Mouse (Mus musculus): ENCODE measurements at regions not wholly inside any gene's neighbourhood (a gene's known extent, or its start where the extent isn't known, plus 50 kb on each side); places are given as distances from the start of the nearest gene placed in this dataset.

GRCm38 (mm10) chr3:149811036-149811435 lies 820.7 kb upstream of the Adgrl2 start:
- no peak overlapping the region for H3K4me2 ChIP-seq (ENCODE audit: insufficient read depth, low read depth, poor library complexity, severe bottlenecking)
- H3K79me2 ChIP-seq (replicated peaks; ENCODE audit: control insufficient read depth, extremely low read depth, insufficient read depth, poor library complexity, severe bottlenecking): no peaks in the 10 kb centered on the region
- no peak overlapping the region for H3K27ac ChIP-seq (ENCODE audit: insufficient read depth, low read depth)
- no peak overlapping the region for H3K9ac ChIP-seq (ENCODE audit: insufficient read depth, low read depth)
- no peaks in the 10 kb centered on the region for H3K9me3 ChIP-seq (replicated peaks; ENCODE audit: low read length)
- TF ChIP-seq USF1 (IDR thresholded peaks at IDR 0.05; ENCODE audit: low read depth, low read length): no peak
- TF ChIP-seq CHD2 (IDR thresholded peaks at IDR 0.05; ENCODE audit: low read length): no peak
- TF ChIP-seq RAD21 (IDR thresholded peaks at IDR 0.05; ENCODE audit: low read depth, low read length): no peak
- TF ChIP-seq CTCF (conservative IDR thresholded peaks at IDR 0.05 in 1 of 2, IDR thresholded peaks at IDR 0.05 in 1 of 2; ENCODE audit: low read depth in 2 of 2, low read length in 2 of 2): no peak
- no peak for TF ChIP-seq SMC3 (IDR thresholded peaks at IDR 0.05; ENCODE audit: low read depth, low read length)
- no peak for TF ChIP-seq RCOR1 (conservative IDR thresholded peaks at IDR 0.05; ENCODE audit: low read depth, low read length)
- TF ChIP-seq ELF1 (IDR thresholded peaks at IDR 0.05; ENCODE audit: low read depth, low read length): no peak
- no peak for TF ChIP-seq USF2 (conservative IDR thresholded peaks at IDR 0.05; ENCODE audit: low read depth, low read length)
- no peak for TF ChIP-seq ZC3H11A (IDR thresholded peaks at IDR 0.05; ENCODE audit: low read depth, low read length)
- TF ChIP-seq MAX (IDR thresholded peaks at IDR 0.05; ENCODE audit: low read length): no peak
- TF ChIP-seq TCF12 (IDR thresholded peaks at IDR 0.05; ENCODE audit: low read depth, low read length): no peak
- TF ChIP-seq UBTF (IDR thresholded peaks at IDR 0.05; ENCODE audit: low read depth, low read length): no peak
- TF ChIP-seq GABPA (IDR thresholded peaks at IDR 0.05; ENCODE audit: insufficient replicate concordance, low read depth, low read length): no peak
- H3K4me1 ChIP-seq (ENCODE audit: control insufficient read depth in 1 of 2, insufficient read depth in 2 of 2): no peaks in the 10 kb centered on the region
- in situ Hi-C loops (cut with MboI; ENCODE audit: low pct_ligation_motif_present, low pct_unique_long_range_greater_than_20kb, low sequenced_read_pairs) (no loop called here), dilution Hi-C loops (cut with MboI; ENCODE audit: extremely low pct_ligation_motif_present, extremely low pct_unique_long_range_greater_than_20kb, low sequenced_read_pairs) (no loop called here)
- no peaks in the 10 kb centered on the region for H3K27me3 ChIP-seq (replicated peaks)
- no peaks in the 10 kb centered on the region for H3K36me3 ChIP-seq (replicated peaks in 1 of 2; ENCODE audit: control insufficient read depth in 1 of 2, insufficient read depth in 1 of 2, low read length in 1 of 2)
- DNase-seq (ENCODE audit: extremely low read depth): no peak
- H3K4me3 ChIP-seq (replicated peaks in 1 of 3; ENCODE audit: low read depth in 2 of 3, low read length in 2 of 3, poor library complexity in 1 of 3): no peak overlapping the region

GRCm38 (mm10) chr3:149805345-149805744 lies 815.0 kb upstream of the Adgrl2 start:
- no peak for DNase-seq (ENCODE audit: extremely low read depth)
- TF ChIP-seq KAT2A (IDR thresholded peaks at IDR 0.05; ENCODE audit: insufficient replicate concordance, low read length) (no peak), MYC (IDR thresholded peaks at IDR 0.05; ENCODE audit: low read depth, low read length) (no peak), CTCF (conservative IDR thresholded peaks at IDR 0.05 in 1 of 2, IDR thresholded peaks at IDR 0.05 in 1 of 2; ENCODE audit: low read depth in 2 of 2, low read length in 2 of 2) (no peak), NELFE (IDR thresholded peaks at IDR 0.05; ENCODE audit: low read depth, low read length) (no peak), RAD21 (IDR thresholded peaks at IDR 0.05; ENCODE audit: low read depth, low read length) (no peak)
- H3K36me3 ChIP-seq (replicated peaks in 1 of 2; ENCODE audit: control insufficient read depth in 1 of 2, insufficient read depth in 1 of 2, low read length in 1 of 2): no peaks in the 10 kb centered on the region
- dilution Hi-C loops (cut with MboI; ENCODE audit: extremely low pct_ligation_motif_present, extremely low pct_unique_long_range_greater_than_20kb, low sequenced_read_pairs): no loop called here
- H3K4me2 ChIP-seq (ENCODE audit: insufficient read depth, low read depth, poor library complexity, severe bottlenecking): no peak overlapping the region
- H3K9ac ChIP-seq (ENCODE audit: insufficient read depth, low read depth): no peak overlapping the region
- no peaks in the 10 kb centered on the region for H3K4me1 ChIP-seq (ENCODE audit: control insufficient read depth in 1 of 2, insufficient read depth in 2 of 2)
- in situ Hi-C loops (cut with MboI; ENCODE audit: low pct_ligation_motif_present, low pct_unique_long_range_greater_than_20kb, low sequenced_read_pairs): no loop called here
- H3K27me3 ChIP-seq (replicated peaks): no peaks in the 10 kb centered on the region
- H3K27ac ChIP-seq (ENCODE audit: insufficient read depth, low read depth): no peak overlapping the region
- no peaks in the 10 kb centered on the region for H3K79me2 ChIP-seq (replicated peaks; ENCODE audit: control insufficient read depth, extremely low read depth, insufficient read depth, poor library complexity, severe bottlenecking)
- H3K9me3 ChIP-seq (replicated peaks; ENCODE audit: low read length): no peaks in the 10 kb centered on the region
- H3K4me3 ChIP-seq (replicated peaks in 1 of 3; ENCODE audit: low read depth in 2 of 3, low read length in 2 of 3, poor library complexity in 1 of 3): no peak overlapping the region
